10 mouse cellular contexts compared by ENCODE assay signal in genomic region chr13:52154111-52154843, GRCm38 (mm10).
DNase-seq lines count a peak whose midpoint lies in the region; ATAC-seq lines count a peak whose summit lies in the region.
"Had no signal": no experiment of that assay in that cellular context is flagged by ENCODE, and none has a peak within 500 bp of the region (broad histone marks: within the 10 kb centered on the region; RNA-seq: fewer than 3 reads in every experiment).

No protein-coding gene starts in this region.

- H3K27me3 ChIP-seq in midbrain, embryonic 14.5 days (ENCODE audit: control insufficient read depth, insufficient read depth, low read length) = no peaks in the 10 kb centered on the region
- H3K27me3 ChIP-seq in midbrain, embryonic 10.5 days (ENCODE audit: low read depth, poor library complexity, severe bottlenecking) = 0 out of 2 replicates have a peak, but pooled peaks cover 5% of the 10 kb centered on the region
- H3K27me3 ChIP-seq: limb, embryonic 13.5 days had no signal

- H3K36me3 ChIP-seq in midbrain, embryonic 14.5 days (ENCODE audit: control insufficient read depth, insufficient read depth, low read length) = no peaks in the 10 kb centered on the region
- H3K36me3 ChIP-seq in midbrain, embryonic 10.5 days = no peaks in the 10 kb centered on the region
- H3K36me3 ChIP-seq: limb, embryonic 13.5 days had no signal

- H3K4me3 ChIP-seq in midbrain, embryonic 14.5 days (replicated peaks; ENCODE audit: low read depth, low read length) = no peak overlapping the region
- H3K4me3 ChIP-seq in midbrain, embryonic 10.5 days = no peak overlapping the region
- H3K4me3 ChIP-seq: erythroblast, embryonic 14.5 days; limb, embryonic 13.5 days had no signal

- H3K27ac ChIP-seq in midbrain, embryonic 14.5 days (replicated peaks; ENCODE audit: low read depth, low read length) = no peak overlapping the region; the same call in 1 of the 2 replicates
- no peak overlapping the region for H3K27ac ChIP-seq in midbrain, embryonic 10.5 days (replicated peaks)
- H3K27ac ChIP-seq: limb, embryonic 13.5 days had no signal

- H3K9me3 ChIP-seq in midbrain, embryonic 14.5 days (ENCODE audit: control insufficient read depth, low read length) = no peaks in the 10 kb centered on the region
- no peaks in the 10 kb centered on the region for H3K9me3 ChIP-seq in midbrain, embryonic 10.5 days (replicated peaks)
- H3K9me3 ChIP-seq: limb, embryonic 13.5 days had no signal

- peak overlapping the region; percentile 3 for H3K4me2 ChIP-seq in midbrain, embryonic 14.5 days (ENCODE audit: low read length)
- H3K4me2 ChIP-seq: limb, embryonic 13.5 days had no signal

- DNase-seq in frontal cortex, postnatal 14 days (ENCODE audit: low spot score in 2 of 2) = no peak
- DNase-seq in midbrain, embryonic 14.5 days = peak; percentile 15
- DNase-seq in midbrain, embryonic 10.5 days (ENCODE audit: low spot score) = no peak
- DNase-seq in layer of hippocampus, adult 9-10 months (ENCODE audit: low spot score) = peak; percentile 41
- peak; percentile 41 for DNase-seq in skeletal muscle tissue, adult 2 months (ENCODE audit: low read depth, low spot score)
- DNase-seq in adrenal gland, postnatal 4 days (ENCODE audit: low spot score in 2 of 2) = no peak
- DNase-seq in liver = no peak

- ATAC-seq in frontal cortex, adult (ENCODE audit: low TSS enrichment) = peak; percentile 58
- no peak for ATAC-seq in midbrain, embryonic 14.5 days (ENCODE audit: low FRiP score, low TSS enrichment)

- H3K4me1 ChIP-seq in midbrain, embryonic 14.5 days (ENCODE audit: control insufficient read depth, insufficient read depth, low read length) = 0 out of 2 replicates have a peak, but pooled peaks cover 9% of the 10 kb centered on the region
- peaks cover 19% of the 10 kb centered on the region for H3K4me1 ChIP-seq in midbrain, embryonic 10.5 days

- 72% methylated on average over 5 of the region's 5 CpGs for whole genome bisulfite sequencing in midbrain, embryonic 14.5 days
- WGBS in midbrain, embryonic 10.5 days = 82% methylated on average over 5 of the region's 5 CpGs

- no peak overlapping the region for H3K9ac ChIP-seq in midbrain, embryonic 14.5 days (replicated peaks; ENCODE audit: low read length)
- H3K9ac ChIP-seq: limb, embryonic 13.5 days had no signal

Comparison
In these comparisons a context has a peak if more than half of its experiments do, and no peak if none do; other contexts are left out.
1. DNase-seq: peak in midbrain, embryonic 14.5 days (single experiment), layer of hippocampus, adult 9-10 months (single experiment) and skeletal muscle tissue, adult 2 months (single experiment); none in frontal cortex, postnatal 14 days (0 of 2), midbrain, embryonic 10.5 days (single experiment), adrenal gland, postnatal 4 days (0 of 2) and liver (single experiment).